23 mouse cellular contexts compared by ENCODE assay signal in the genomic region with DNA sequence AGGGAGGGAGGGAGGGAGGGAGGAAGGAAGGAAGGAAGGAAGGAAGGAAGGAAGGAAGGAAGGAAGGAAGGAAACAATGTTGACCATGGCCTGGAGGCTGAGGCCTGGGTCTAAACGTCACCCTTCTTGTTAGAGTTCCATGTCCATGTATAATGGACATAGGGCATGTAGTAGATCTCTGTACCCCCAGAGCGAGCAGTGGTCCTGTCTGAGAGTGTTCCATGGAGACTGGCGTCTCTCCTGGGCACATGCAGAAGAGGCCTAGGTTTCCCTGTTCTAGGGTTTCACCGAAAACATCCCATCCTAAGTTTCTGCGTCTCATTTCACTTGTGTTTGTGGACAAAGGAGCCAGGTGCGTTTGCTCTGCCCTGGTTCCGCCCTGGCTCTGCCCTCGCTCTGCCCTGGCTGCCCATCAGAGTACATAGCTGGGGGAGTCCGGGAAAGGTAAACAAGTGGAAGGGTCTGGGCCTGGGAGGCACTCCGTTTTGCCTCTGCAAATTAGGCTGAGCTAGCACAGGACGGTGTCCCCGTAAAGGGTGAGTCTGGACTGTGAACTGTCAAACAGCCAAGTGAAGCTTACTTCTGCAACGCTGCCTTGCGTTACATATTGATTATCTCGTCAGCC.
DNase-seq lines count a peak whose midpoint lies in the region; ATAC-seq and TF ChIP-seq lines count a peak whose summit lies in the region.
"Had no signal": no experiment of that assay in that cellular context is flagged by ENCODE, and none has a peak within 500 bp of the region (broad histone marks: within the 10 kb centered on the region; RNA-seq: fewer than 3 reads in every experiment).

No protein-coding gene starts in this region.

- no peak overlapping the region for H3K4me2 ChIP-seq in kidney, embryonic 15.5 days
- H3K4me2 ChIP-seq in kidney, postnatal 0 days (ENCODE audit: low read length): no peak overlapping the region
- H3K4me2 ChIP-seq: embryonic facial prominence, embryonic 13.5 days; embryonic facial prominence, embryonic 15.5 days; forebrain, embryonic 12.5 days had no signal

- no peaks in the 10 kb centered on the region for H3K9me3 ChIP-seq in kidney, embryonic 15.5 days (replicated peaks)
- no peaks in the 10 kb centered on the region for H3K9me3 ChIP-seq in kidney, postnatal 0 days (replicated peaks; ENCODE audit: low read length)
- H3K9me3 ChIP-seq in ES-E14 (ENCODE audit: control insufficient read depth, insufficient read depth, low read depth, low read length): no peaks in the 10 kb centered on the region
- H3K9me3 ChIP-seq: embryonic facial prominence, embryonic 13.5 days; embryonic facial prominence, embryonic 15.5 days; forebrain, embryonic 10.5 days; forebrain, embryonic 12.5 days had no signal

- no peak for TF ChIP-seq CTCF in kidney, postnatal 0 days (IDR thresholded peaks at IDR 0.05; ENCODE audit: low read depth)
- no peak for TF ChIP-seq CTCF in kidney, adult 2 months (conservative IDR thresholded peaks at IDR 0.05; ENCODE audit: insufficient read depth, insufficient read length, low read depth, low read length)

- H3K36me3 ChIP-seq in kidney, embryonic 15.5 days: no peaks in the 10 kb centered on the region
- H3K36me3 ChIP-seq in kidney, postnatal 0 days (ENCODE audit: insufficient read depth, low read length): no peaks in the 10 kb centered on the region
- H3K36me3 ChIP-seq in kidney, adult 2 months (ENCODE audit: control insufficient read depth, insufficient read depth, low read length): no peaks in the 10 kb centered on the region
- no peaks in the 10 kb centered on the region for H3K36me3 ChIP-seq in ES-E14 (ENCODE audit: control insufficient read depth, insufficient read depth, low read length, poor library complexity, severe bottlenecking)
- H3K36me3 ChIP-seq: embryonic facial prominence, embryonic 13.5 days; embryonic facial prominence, embryonic 15.5 days; forebrain, embryonic 10.5 days; forebrain, embryonic 12.5 days had no signal

- no peak for DNase-seq in kidney, postnatal 10 days
- DNase-seq in kidney, postnatal 0 days (ENCODE audit: low spot score): peak; percentile 36
- no peak for DNase-seq in kidney, adult 2 months
- no peak for DNase-seq in ES-E14 (ENCODE audit: low read depth, low spot score)
- no peak for DNase-seq in thymus, postnatal 14 days
- DNase-seq: adrenal gland, adult 2 months; adrenal gland, postnatal 10 days; adrenal gland, postnatal 25 days; cerebellum, adult 11 months; cerebellum, adult 18-20 months; cerebellum, adult 8-10 months; cerebellum, adult 9-11 months; cerebellum, postnatal 14 days; cerebellum, postnatal 36 days; embryo, embryonic 11 days had no signal

- H3K27ac ChIP-seq in kidney, embryonic 15.5 days: no peak overlapping the region
- H3K27ac ChIP-seq in kidney, postnatal 0 days: no peak overlapping the region
- no peak overlapping the region for H3K27ac ChIP-seq in kidney, adult 2 months (ENCODE audit: insufficient read depth, low read depth, low read length)
- H3K27ac ChIP-seq in ES-E14 (ENCODE audit: insufficient read depth, low read depth, low read length, poor library complexity, severe bottlenecking): no peak overlapping the region
- H3K27ac ChIP-seq: embryonic facial prominence, embryonic 13.5 days; embryonic facial prominence, embryonic 15.5 days; forebrain, embryonic 10.5 days; forebrain, embryonic 12.5 days had no signal

- no peak for TF ChIP-seq POLR2A in kidney, adult 2 months (IDR thresholded peaks at IDR 0.05; ENCODE audit: low read depth, low read length)

- no peak overlapping the region for H3K9ac ChIP-seq in kidney, embryonic 15.5 days
- H3K9ac ChIP-seq in kidney, postnatal 0 days (ENCODE audit: low read depth, low read length): no peak overlapping the region
- H3K9ac ChIP-seq in ES-E14 (ENCODE audit: insufficient read depth, low read depth, low read length, poor library complexity, severe bottlenecking): peak overlapping the region; percentile 12; the same call in 1 of the 2 replicates
- H3K9ac ChIP-seq: embryonic facial prominence, embryonic 13.5 days; embryonic facial prominence, embryonic 15.5 days; forebrain, embryonic 12.5 days had no signal

- H3K4me1 ChIP-seq in kidney, embryonic 15.5 days: peaks cover 43% of the 10 kb centered on the region
- H3K4me1 ChIP-seq in kidney, postnatal 0 days (replicated peaks; ENCODE audit: insufficient read depth, low read length): peaks cover 3% of the 10 kb centered on the region; the same call in 1 of the 2 replicates
- 0 out of 2 replicates have a peak, but pooled peaks cover 7% of the 10 kb centered on the region for H3K4me1 ChIP-seq in kidney, adult 2 months (ENCODE audit: control insufficient read depth, insufficient read depth, low read length)
- H3K4me1 ChIP-seq in ES-E14 (ENCODE audit: control insufficient read depth in 2 of 2, insufficient read depth in 2 of 2, low read length in 2 of 2, poor library complexity in 1 of 2): peaks cover 3 to 5% of the 10 kb centered on the region in 2 experiments
- H3K4me1 ChIP-seq: embryonic facial prominence, embryonic 15.5 days; forebrain, embryonic 10.5 days; forebrain, embryonic 12.5 days had no signal

- peak; percentile 69 for ATAC-seq in kidney, embryonic 15.5 days (replicated peaks; ENCODE audit: low FRiP score)
- no peak for ATAC-seq in kidney, postnatal 0 days (replicated peaks; ENCODE audit: low FRiP score, low read depth)
- ATAC-seq: forebrain, embryonic 14.5 days; forebrain, embryonic 16.5 days had no signal

- H3K4me3 ChIP-seq in kidney, embryonic 15.5 days (replicated peaks): no peak overlapping the region
- H3K4me3 ChIP-seq in kidney, postnatal 0 days (replicated peaks; ENCODE audit: low read depth, low read length): no peak overlapping the region
- H3K4me3 ChIP-seq in kidney, adult 2 months (ENCODE audit: insufficient read depth, low read depth, low read length): no peak overlapping the region
- no peak overlapping the region for H3K4me3 ChIP-seq in ES-E14 (ENCODE audit: insufficient read depth in 1 of 2, low read depth in 1 of 2, low read length in 2 of 2, poor library complexity in 1 of 2, severe bottlenecking in 1 of 2)
- H3K4me3 ChIP-seq: embryonic facial prominence, embryonic 13.5 days; embryonic facial prominence, embryonic 15.5 days; erythroblast, embryonic 14.5 days; forebrain, embryonic 10.5 days; forebrain, embryonic 12.5 days had no signal

- peaks cover 43% of the 10 kb centered on the region for H3K27me3 ChIP-seq in kidney, embryonic 15.5 days
- H3K27me3 ChIP-seq in kidney, postnatal 0 days (ENCODE audit: insufficient read depth, low read length): 0 out of 2 replicates have a peak, but pooled peaks cover 5% of the 10 kb centered on the region
- no peaks in the 10 kb centered on the region for H3K27me3 ChIP-seq in kidney, adult 2 months (replicated peaks; ENCODE audit: control insufficient read depth, insufficient read depth, low read length)
- H3K27me3 ChIP-seq: embryonic facial prominence, embryonic 13.5 days; embryonic facial prominence, embryonic 15.5 days had no signal

- WGBS in kidney, embryonic 15.5 days: 47% methylated on average over 15 of the region's 15 CpGs
- WGBS in kidney, postnatal 0 days: 48% methylated on average over 15 of the region's 15 CpGs
- WGBS in kidney, adult 2 months: 73% methylated on average over 15 of the region's 15 CpGs

- in situ Hi-C loops in ES-E14 (cut with MboI; ENCODE audit: low sequenced_read_pairs in 2 of 2, unreplicated experiment in 2 of 2): no loop called here

TF ChIP-seq in ES-E14, 5 proteins besides CTCF, POLR2A, EP300 and RAD21:
- no peak for TF ChIP-seq ZNF384 (IDR thresholded peaks at IDR 0.05; ENCODE audit: low read depth, low read length)
- TF ChIP-seq MAFK (IDR thresholded peaks at IDR 0.05; ENCODE audit: insufficient read depth, low read depth, low read length): no peak
